Mouse (Mus musculus): ENCODE measurements at regions not wholly inside any gene's neighbourhood (a gene's known extent, or its start where the extent isn't known, plus 50 kb on each side); places are given as distances from the start of the nearest gene placed in this dataset.

GRCm38 (mm10) chr1:158148035-158148434, 208.1 kb downstream of the Brinp2 start:
- TF ChIP-seq MAX (IDR thresholded peaks at IDR 0.05) (no peak), CTCF (IDR thresholded peaks at IDR 0.05; ENCODE audit: control insufficient read depth, insufficient read depth, insufficient read length) (no peak)
